Mouse (Mus musculus): ENCODE data around the gene Ap2a1. TPM values are rescaled to one million over a fixed set of nuclear protein-coding genes. Genes with fewer than 3 reads are reported as not detected.

Ap2a1 gene
- polyA plus RNA-seq, 1 experiment from 2014 or later, result 74.2 TPM

GRCm38 (mm10) chr7:44952611-44953306, 23.5 kb upstream of the Ap2a1 start:
- 0 out of 2 replicates have a peak overlapping the region, but pooled peaks have one; percentile 4 for H3K27ac ChIP-seq
- peak; percentile 78 for ATAC-seq (ENCODE audit: insufficient number of reproducible peaks, insufficient read depth, low FRiP score, low TSS enrichment, low read depth)

DNA sequence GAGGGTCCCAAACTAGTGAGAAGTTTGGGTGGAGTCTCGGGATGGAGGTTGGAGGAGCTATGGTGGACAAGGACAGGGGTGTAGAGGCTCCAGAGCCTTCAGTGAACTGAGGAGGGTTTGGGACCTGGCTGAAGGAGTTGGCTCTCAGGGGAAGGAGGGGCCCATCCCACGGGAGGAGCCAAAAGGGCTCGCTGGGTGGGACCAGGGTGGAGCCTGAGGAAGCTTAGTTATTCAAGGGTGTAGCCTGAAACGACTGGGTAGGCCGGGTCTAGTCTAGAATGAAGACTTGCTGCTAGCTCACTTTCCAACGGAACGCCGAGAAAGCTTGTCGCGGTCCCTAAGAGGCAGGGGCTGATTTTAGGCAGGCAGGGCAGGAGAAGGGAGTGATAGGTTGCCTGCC, 22.7 kb upstream of the Ap2a1 start:
- 0 out of 2 replicates have a peak, but pooled peaks have one; percentile 59 for ATAC-seq (ENCODE audit: insufficient number of reproducible peaks, insufficient read depth, low FRiP score, low TSS enrichment, low read depth)
- Histone ChIP-seq H3K4me1 (replicated peaks) (peaks cover 10% of the 10 kb centered on the region), H3K9me3 (no peaks in the 10 kb centered on the region), H3K27ac (no peak overlapping the region), H3K4me2 (peak overlapping the region; percentile 72), H3K4me3 (replicated peaks) (peak overlapping the region; percentile 42), H3K27me3 (peaks cover 42% of the 10 kb centered on the region), H3K9ac (replicated peaks) (peak overlapping the region; percentile 42; the same call in 1 of the 2 replicates), H3K36me3 (no peaks in the 10 kb centered on the region)
- WGBS, result 2% methylated on average over 10 of the region's 10 CpGs

More at GRCm38 (mm10) chr7:44952611-44953306, 23.5 kb upstream of the Ap2a1 start:
- peak overlapping the region; percentile 42 for H3K4me3 ChIP-seq (replicated peaks)
- H3K4me2 ChIP-seq, result peak overlapping the region; percentile 72
- no peaks in the 10 kb centered on the region for H3K36me3 ChIP-seq
- H3K9me3 ChIP-seq, result no peaks in the 10 kb centered on the region
- H3K9ac ChIP-seq (replicated peaks), result peak overlapping the region; percentile 42
- H3K4me1 ChIP-seq (replicated peaks), result peaks cover 10% of the 10 kb centered on the region
- peaks cover 42% of the 10 kb centered on the region for H3K27me3 ChIP-seq
- 6% methylated on average over 24 of the region's 24 CpGs for WGBS

DNA sequence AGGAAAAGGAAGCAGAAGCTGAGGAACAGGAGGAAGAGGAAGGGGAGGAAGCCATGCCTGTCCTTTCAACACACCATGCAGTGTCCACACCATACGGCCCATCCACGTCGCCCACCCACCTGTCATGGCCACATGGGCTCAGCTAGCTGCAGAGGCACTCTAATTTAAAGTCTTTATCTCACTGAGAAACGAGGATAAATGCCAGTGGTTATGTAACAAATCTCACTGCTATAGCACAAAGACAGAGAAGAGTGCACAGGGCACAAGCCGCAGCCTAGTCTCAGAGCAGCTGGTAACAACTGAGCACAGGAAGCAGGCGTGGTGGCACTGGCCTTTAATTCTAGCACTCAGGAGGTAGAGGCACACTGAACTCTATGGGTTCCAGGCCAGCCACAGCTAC, 20.6 kb upstream of the Ap2a1 start:
- peaks cover 10% of the 10 kb centered on the region for H3K4me1 ChIP-seq (replicated peaks)
- no peak overlapping the region for H3K9ac ChIP-seq (replicated peaks)
- no peaks in the 10 kb centered on the region for H3K36me3 ChIP-seq
- no peak for ATAC-seq (ENCODE audit: insufficient number of reproducible peaks, insufficient read depth, low FRiP score, low TSS enrichment, low read depth)
- H3K4me3 ChIP-seq (replicated peaks), result no peak overlapping the region
- H3K9me3 ChIP-seq, result no peaks in the 10 kb centered on the region
- no peak overlapping the region for H3K4me2 ChIP-seq
- peaks cover 42% of the 10 kb centered on the region for H3K27me3 ChIP-seq
- H3K27ac ChIP-seq, result no peak overlapping the region
- 63% methylated on average over 6 of the region's 6 CpGs for WGBS

- Histone ChIP-seq H3K4me3 (replicated peaks) (no peak within 1 kb of the TSS), H3K36me3 (no peaks in the 10 kb centered on the region), H3K27ac (no peak within 1 kb of the TSS), H3K4me1 (replicated peaks) (no peaks in the 10 kb centered on the region), H3K4me2 (no peak within 1 kb of the TSS), H3K9me3 (no peaks in the 10 kb centered on the region), H3K9ac (replicated peaks) (no peak within 1 kb of the TSS), H3K27me3 (no peaks in the 10 kb centered on the region; the same call in none of the 2 replicates)
- 77% methylated on average over 7 of the region's 7 CpGs for WGBS
- no peak for ATAC-seq (ENCODE audit: insufficient number of reproducible peaks, insufficient read depth, low FRiP score, low TSS enrichment, low read depth)
Observed at GRCm38 (mm10) chr7:44942904-44943303, 13.6 kb upstream of the Ap2a1 start, which contains the start of gene Tsks. Gene Tsks, plus strand, starts transcription at chr7:44943204.

GRCm38 (mm10) chr7:44938680-44939079, 9.4 kb upstream of the Ap2a1 start:
- Histone ChIP-seq H3K9me3 (peaks cover 6% of the 10 kb centered on the region), H3K4me1 (replicated peaks) (no peaks in the 10 kb centered on the region), H3K9ac (replicated peaks) (no peak overlapping the region), H3K36me3 (no peaks in the 10 kb centered on the region), H3K4me3 (replicated peaks) (no peak overlapping the region), H3K27me3 (no peaks in the 10 kb centered on the region), H3K4me2 (no peak overlapping the region), H3K27ac (no peak overlapping the region)
- no peak for ATAC-seq (ENCODE audit: insufficient number of reproducible peaks, insufficient read depth, low FRiP score, low TSS enrichment, low read depth)
- WGBS, result 90% methylated on average over 4 of the region's 4 CpGs

GRCm38 (mm10) chr7:44928570-44928969, 726 bp downstream of the Ap2a1 start:
- Histone ChIP-seq H3K4me1 (replicated peaks) (peaks cover 20% of the 10 kb centered on the region), H3K27me3 (no peaks in the 10 kb centered on the region), H3K36me3 (peaks cover 29% of the 10 kb centered on the region), H3K4me2 (peak overlapping the region; percentile 84), H3K4me3 (replicated peaks) (peak overlapping the region; percentile 82), H3K9ac (replicated peaks) (peak overlapping the region; percentile 89), H3K27ac (no peak overlapping the region), H3K9me3 (no peaks in the 10 kb centered on the region)
- WGBS, result 5% methylated on average over 1 of the region's 1 CpGs
- no peak for ATAC-seq (ENCODE audit: insufficient number of reproducible peaks, insufficient read depth, low FRiP score, low TSS enrichment, low read depth)

DNA sequence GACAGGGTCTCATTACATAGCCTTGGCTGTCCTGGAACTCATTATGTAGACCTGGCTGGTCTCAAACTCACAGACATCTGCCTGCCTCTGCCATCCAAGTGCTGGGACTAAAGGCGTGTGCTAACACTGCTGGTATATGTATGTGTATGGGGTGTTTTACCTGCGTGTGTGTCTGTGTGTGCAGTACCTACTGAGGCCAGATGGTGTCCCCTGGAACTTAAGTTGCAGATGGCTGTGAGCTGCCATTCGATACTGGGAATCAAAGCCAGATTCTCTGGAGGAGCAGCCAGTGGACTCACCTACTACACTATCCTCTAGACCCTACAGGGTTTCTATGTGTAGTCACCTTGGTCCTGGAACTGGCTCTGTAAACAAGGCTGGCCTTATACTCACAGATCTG, 3.8 kb downstream of the Ap2a1 start:
- WGBS, result 77% methylated on average over 3 of the region's 3 CpGs
- Histone ChIP-seq H3K27ac (no peak overlapping the region), H3K4me2 (no peak overlapping the region), H3K27me3 (no peaks in the 10 kb centered on the region), H3K9me3 (no peaks in the 10 kb centered on the region), H3K4me3 (replicated peaks) (no peak overlapping the region), H3K9ac (replicated peaks) (no peak overlapping the region), H3K4me1 (replicated peaks) (peaks cover 18% of the 10 kb centered on the region), H3K36me3 (peaks cover 54% of the 10 kb centered on the region)
- ATAC-seq (ENCODE audit: insufficient number of reproducible peaks, insufficient read depth, low FRiP score, low TSS enrichment, low read depth), result no peak

DNA sequence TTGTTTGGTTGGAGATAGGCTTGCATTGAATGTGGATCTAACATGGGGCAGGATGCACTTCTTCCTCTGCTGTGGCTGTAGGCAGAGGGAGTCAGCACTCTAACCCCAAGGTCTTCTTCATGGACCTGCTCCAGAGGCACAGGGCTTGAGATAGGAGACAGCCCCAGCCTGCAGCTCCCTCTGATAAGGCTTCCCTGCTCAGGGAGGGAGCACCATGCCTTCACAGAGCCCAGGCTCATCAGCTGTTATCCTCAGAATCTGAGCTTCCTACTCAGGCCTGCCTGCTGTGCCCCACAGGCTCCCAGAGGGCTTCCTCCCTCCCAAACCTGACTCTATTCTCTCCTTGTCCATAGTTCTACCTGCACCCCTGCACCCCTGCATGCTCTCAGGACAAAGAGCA, 6.8 kb downstream of the Ap2a1 start:
- peaks cover 71% of the 10 kb centered on the region for H3K36me3 ChIP-seq
- no peak for ATAC-seq (ENCODE audit: insufficient number of reproducible peaks, insufficient read depth, low FRiP score, low TSS enrichment, low read depth)
- no peak overlapping the region for H3K9ac ChIP-seq (replicated peaks)
- H3K4me1 ChIP-seq (replicated peaks), result peaks cover 3% of the 10 kb centered on the region; the same call in 1 of the 2 replicates
- no peak overlapping the region for H3K4me3 ChIP-seq (replicated peaks)
- no peaks in the 10 kb centered on the region for H3K9me3 ChIP-seq
- no peak overlapping the region for H3K4me2 ChIP-seq
- no peak overlapping the region for H3K27ac ChIP-seq
- H3K27me3 ChIP-seq, result no peaks in the 10 kb centered on the region

GRCm38 (mm10) chr7:44919127-44919526, 10.2 kb downstream of the Ap2a1 start:
- H3K27me3 ChIP-seq, result no peaks in the 10 kb centered on the region
- H3K4me3 ChIP-seq (replicated peaks), result no peak overlapping the region
- H3K4me1 ChIP-seq (replicated peaks), result no peaks in the 10 kb centered on the region
- H3K9ac ChIP-seq (replicated peaks), result no peak overlapping the region
- no peaks in the 10 kb centered on the region for H3K9me3 ChIP-seq
- H3K36me3 ChIP-seq, result peaks cover 75% of the 10 kb centered on the region
- 93% methylated on average over 5 of the region's 5 CpGs for WGBS
- ATAC-seq (ENCODE audit: insufficient number of reproducible peaks, insufficient read depth, low FRiP score, low TSS enrichment, low read depth), result no peak
- H3K27ac ChIP-seq, result no peak overlapping the region
- H3K4me2 ChIP-seq, result no peak overlapping the region

GRCm38 (mm10) chr7:44918219-44918618, 11.1 kb downstream of the Ap2a1 start:
- H3K4me3 ChIP-seq (replicated peaks), result no peak overlapping the region
- ATAC-seq (ENCODE audit: insufficient number of reproducible peaks, insufficient read depth, low FRiP score, low TSS enrichment, low read depth), result no peak
- H3K9ac ChIP-seq (replicated peaks), result no peak overlapping the region
- H3K9me3 ChIP-seq, result no peaks in the 10 kb centered on the region
- no peak overlapping the region for H3K4me2 ChIP-seq
- 87% methylated on average over 3 of the region's 3 CpGs for WGBS
- no peaks in the 10 kb centered on the region for H3K4me1 ChIP-seq (replicated peaks)
- H3K27ac ChIP-seq, result no peak overlapping the region
- H3K36me3 ChIP-seq, result peaks cover 76% of the 10 kb centered on the region
- no peaks in the 10 kb centered on the region for H3K27me3 ChIP-seq

DNA sequence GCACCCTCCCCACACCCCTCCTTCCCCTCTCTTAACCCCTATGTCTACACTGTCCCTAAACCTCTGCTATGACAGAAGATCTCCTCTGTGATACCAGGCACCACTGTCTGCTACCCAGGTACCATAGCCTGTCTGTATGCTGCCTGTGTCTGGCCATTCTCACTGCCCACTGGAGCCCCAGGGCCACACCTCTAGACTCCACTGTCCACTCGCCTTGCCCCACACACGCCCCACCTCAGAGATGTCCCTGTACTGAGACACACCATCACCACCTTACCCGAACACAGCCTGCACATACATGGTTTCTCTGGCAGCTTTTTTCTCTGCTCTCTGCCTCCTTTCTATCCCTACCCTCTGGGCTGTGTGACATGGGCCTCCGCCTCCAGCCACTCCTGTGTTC, 12.4 kb downstream of the Ap2a1 start:
- Histone ChIP-seq H3K4me2 (no peak overlapping the region), H3K9ac (replicated peaks) (no peak overlapping the region), H3K9me3 (no peaks in the 10 kb centered on the region), H3K4me1 (replicated peaks) (no peaks in the 10 kb centered on the region), H3K27ac (no peak overlapping the region), H3K27me3 (no peaks in the 10 kb centered on the region), H3K4me3 (replicated peaks) (no peak overlapping the region), H3K36me3 (peaks cover 76% of the 10 kb centered on the region)
- 92% methylated on average over 4 of the region's 4 CpGs for WGBS
- no peak for ATAC-seq (ENCODE audit: insufficient number of reproducible peaks, insufficient read depth, low FRiP score, low TSS enrichment, low read depth)

DNA sequence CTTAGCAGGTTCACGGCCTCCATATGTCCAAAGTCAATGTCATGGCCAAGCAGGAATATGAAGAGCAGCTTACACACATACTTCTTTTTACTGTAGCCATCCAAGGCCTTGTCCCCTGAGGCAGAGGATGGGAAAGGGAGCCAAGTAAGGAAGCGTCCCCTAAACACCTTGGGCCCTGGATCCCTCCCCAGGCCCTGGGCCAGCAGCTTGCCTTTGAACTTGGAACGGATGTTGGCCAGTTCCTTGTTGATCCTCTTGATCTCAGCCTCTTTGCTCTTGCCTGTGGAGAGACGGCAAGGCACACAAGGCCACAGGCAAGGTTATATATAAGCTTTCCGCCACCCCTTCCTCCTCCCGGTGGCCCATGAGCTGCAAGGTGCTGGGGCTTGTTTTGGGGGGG, 13.1 kb downstream of the Ap2a1 start:
- WGBS, result 83% methylated on average over 6 of the region's 6 CpGs
- H3K4me3 ChIP-seq (replicated peaks), result no peak overlapping the region
- no peak overlapping the region for H3K27ac ChIP-seq
- ATAC-seq (ENCODE audit: insufficient number of reproducible peaks, insufficient read depth, low FRiP score, low TSS enrichment, low read depth), result no peak
- H3K36me3 ChIP-seq, result peaks cover 79% of the 10 kb centered on the region
- no peak overlapping the region for H3K4me2 ChIP-seq
- no peaks in the 10 kb centered on the region for H3K9me3 ChIP-seq
- H3K4me1 ChIP-seq (replicated peaks), result no peaks in the 10 kb centered on the region
- H3K27me3 ChIP-seq, result no peaks in the 10 kb centered on the region
- H3K9ac ChIP-seq (replicated peaks), result no peak overlapping the region

All from limb, embryonic 12.5 days (tissue).